Mouse (Mus musculus): ENCODE data around the gene Ndufs2. TPM values are rescaled to one million over a fixed set of nuclear protein-coding genes. Genes with fewer than 3 reads are reported as not detected.
A peak's percentile ranks its signal among the peaks of the same experiment; 100 is the strongest.

The Ndufs2 gene
- polyA plus RNA-seq, 1 experiment: 86.0 TPM

DNA sequence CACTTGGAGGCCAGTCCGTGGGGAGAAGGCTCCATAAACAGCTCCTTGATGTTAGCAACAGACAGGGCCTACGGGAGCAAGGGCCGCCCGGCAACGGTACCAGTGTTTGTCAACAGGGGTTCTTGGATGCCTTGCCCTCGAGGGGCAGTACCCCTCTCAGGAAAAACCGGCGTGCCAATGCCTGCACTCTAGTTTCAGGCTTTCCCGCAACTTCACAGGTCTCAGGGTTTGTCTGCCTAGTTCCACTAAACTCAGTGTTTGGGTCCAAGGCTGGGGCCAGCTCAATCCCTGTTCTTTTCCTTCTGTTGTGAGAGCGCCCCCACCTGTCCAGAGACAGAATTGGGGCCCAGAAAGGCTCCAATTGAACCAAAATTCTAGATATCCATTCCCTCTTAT, 30.3 kb upstream of the Ndufs2 start:
- Histone ChIP-seq H3K27ac (ENCODE audit: control insufficient read depth, insufficient read depth, low read depth, low read length) (peak overlapping the region; percentile 95), H3K36me3 (ENCODE audit: control insufficient read depth, insufficient read depth, low read length) (no peaks in the 10 kb centered on the region), H3K4me1 (ENCODE audit: control insufficient read depth, insufficient read depth, low read length) (peaks cover 28% of the 10 kb centered on the region), H3K27me3 (ENCODE audit: control insufficient read depth, insufficient read depth, low read length) (no peaks in the 10 kb centered on the region), H3K4me3 (ENCODE audit: control insufficient read depth, low read depth, low read length) (peak overlapping the region; percentile 96)
- TF ChIP-seq CTCF (IDR thresholded peaks at IDR 0.05; ENCODE audit: control insufficient read depth, insufficient read depth, insufficient replicate concordance, low read depth, low read length) (peak; percentile 48; the same call in 1 of the 2 replicates), POLR2A (IDR thresholded peaks at IDR 0.05; ENCODE audit: control insufficient read depth, low read depth, low read length) (no peak)

DNA sequence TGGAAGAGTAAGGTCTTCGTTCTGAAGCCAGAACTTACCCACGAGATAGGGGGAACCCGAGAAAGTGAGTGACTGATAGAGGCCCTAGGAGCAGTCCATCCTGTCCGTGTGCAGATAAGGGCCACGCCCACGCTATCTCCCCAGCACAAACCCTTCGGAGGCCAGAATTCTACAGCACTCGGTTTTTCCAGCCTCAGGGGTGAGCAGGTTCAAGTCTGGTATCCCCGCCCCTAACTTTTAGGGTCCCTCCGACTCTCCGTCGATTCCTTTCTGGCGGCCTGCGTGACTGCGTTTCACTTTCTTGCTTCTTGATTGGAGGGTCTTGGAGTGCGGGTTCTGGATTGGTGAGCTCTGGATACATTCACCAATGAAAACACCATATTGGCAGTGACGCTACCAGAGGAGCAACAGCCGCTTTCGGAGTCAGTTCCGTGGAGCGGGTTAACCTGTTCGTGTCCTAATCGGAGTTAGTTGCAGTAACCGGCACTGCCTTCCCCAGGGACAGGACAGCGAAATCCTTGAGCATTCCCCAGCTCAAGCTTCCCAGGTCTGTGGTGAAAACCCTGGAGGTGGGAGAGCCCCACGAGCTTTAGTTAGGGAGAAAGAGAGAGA, 29.8 kb upstream of the Ndufs2 start, which contains the start of gene Ppox:
TSS of gene Ppox (minus strand) at position 271 of the 612 bp plus-strand sequence.
- Histone ChIP-seq H3K4me1 (ENCODE audit: control insufficient read depth, insufficient read depth, low read length) (peaks cover 26% of the 10 kb centered on the region), H3K27ac (ENCODE audit: control insufficient read depth, insufficient read depth, low read depth, low read length) (peak within 1 kb of the TSS; percentile 95), H3K4me3 (ENCODE audit: control insufficient read depth, low read depth, low read length) (peak within 1 kb of the TSS; percentile 96), H3K36me3 (ENCODE audit: control insufficient read depth, insufficient read depth, low read length) (no peaks in the 10 kb centered on the region), H3K27me3 (ENCODE audit: control insufficient read depth, insufficient read depth, low read length) (no peaks in the 10 kb centered on the region)
- TF ChIP-seq POLR2A (IDR thresholded peaks at IDR 0.05; ENCODE audit: control insufficient read depth, low read depth, low read length) (0 out of 2 replicates have a peak, but pooled peaks have one; percentile 26), CTCF (IDR thresholded peaks at IDR 0.05; ENCODE audit: control insufficient read depth, insufficient read depth, insufficient replicate concordance, low read depth, low read length) (no peak)

DNA sequence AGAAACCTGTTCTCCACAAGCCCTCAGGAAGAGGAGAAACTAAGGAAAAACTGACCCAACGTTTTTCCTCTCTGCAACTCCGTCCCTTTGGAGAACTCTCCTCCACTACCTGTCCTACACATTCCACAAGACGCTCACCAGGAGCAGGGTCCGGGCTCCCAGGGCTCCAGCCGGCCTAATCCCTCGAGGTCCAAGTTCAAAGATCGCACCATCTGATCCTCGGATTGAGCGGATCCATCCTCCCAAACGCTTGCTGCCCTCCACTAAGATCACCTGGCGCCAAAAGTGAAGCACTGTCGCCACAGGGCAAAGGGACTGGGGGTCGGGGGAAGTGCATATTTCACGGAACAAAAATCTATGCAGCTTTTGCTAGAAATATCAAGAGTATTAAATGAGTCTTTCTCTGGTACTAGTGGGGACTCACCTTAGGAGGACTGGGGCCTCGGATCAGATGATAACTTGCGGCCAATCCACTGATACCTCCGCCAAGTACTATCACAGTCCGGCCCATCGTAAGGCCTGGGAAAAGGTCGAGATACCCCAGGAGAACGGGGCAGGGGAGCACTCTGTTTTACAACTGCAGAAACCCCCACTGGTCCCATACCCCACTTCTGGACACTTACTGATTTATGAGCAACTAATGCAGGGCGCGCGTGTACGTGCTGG, 29.2 kb upstream of the Ndufs2 start:
- no peaks in the 10 kb centered on the region for H3K27me3 ChIP-seq (ENCODE audit: control insufficient read depth, insufficient read depth, low read length)
- H3K27ac ChIP-seq (ENCODE audit: control insufficient read depth, insufficient read depth, low read depth, low read length): no peak overlapping the region; the same call in 1 of the 2 replicates
- no peaks in the 10 kb centered on the region for H3K36me3 ChIP-seq (ENCODE audit: control insufficient read depth, insufficient read depth, low read length)
- peak overlapping the region; percentile 96 for H3K4me3 ChIP-seq (ENCODE audit: control insufficient read depth, low read depth, low read length)
- peaks cover 25% of the 10 kb centered on the region for H3K4me1 ChIP-seq (ENCODE audit: control insufficient read depth, insufficient read depth, low read length)
- TF ChIP-seq CTCF (IDR thresholded peaks at IDR 0.05; ENCODE audit: control insufficient read depth, insufficient read depth, insufficient replicate concordance, low read depth, low read length) (no peak), POLR2A (IDR thresholded peaks at IDR 0.05; ENCODE audit: control insufficient read depth, low read depth, low read length) (no peak)

DNA sequence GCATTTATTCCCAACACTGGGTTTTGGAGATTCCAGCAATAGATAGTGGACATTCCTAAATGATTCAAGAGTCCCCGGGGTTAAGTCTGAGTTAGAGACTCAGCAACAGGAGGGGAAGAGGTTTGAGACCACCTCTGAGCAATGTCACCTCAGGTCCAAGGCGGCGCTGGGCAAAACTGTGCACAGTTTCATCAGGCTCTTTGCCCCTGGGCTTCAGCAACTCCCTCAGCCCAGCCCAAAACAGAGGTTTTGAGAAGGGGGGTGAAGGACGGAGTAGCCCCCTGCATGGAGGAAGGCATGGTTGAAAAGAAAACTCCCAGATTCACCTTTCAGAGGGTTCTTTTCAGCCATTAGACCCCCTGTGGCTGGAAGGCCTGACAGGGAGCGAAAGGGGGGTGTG, 28.5 kb upstream of the Ndufs2 start:
- H3K27ac ChIP-seq (ENCODE audit: control insufficient read depth, insufficient read depth, low read depth, low read length): no peak overlapping the region

DNA sequence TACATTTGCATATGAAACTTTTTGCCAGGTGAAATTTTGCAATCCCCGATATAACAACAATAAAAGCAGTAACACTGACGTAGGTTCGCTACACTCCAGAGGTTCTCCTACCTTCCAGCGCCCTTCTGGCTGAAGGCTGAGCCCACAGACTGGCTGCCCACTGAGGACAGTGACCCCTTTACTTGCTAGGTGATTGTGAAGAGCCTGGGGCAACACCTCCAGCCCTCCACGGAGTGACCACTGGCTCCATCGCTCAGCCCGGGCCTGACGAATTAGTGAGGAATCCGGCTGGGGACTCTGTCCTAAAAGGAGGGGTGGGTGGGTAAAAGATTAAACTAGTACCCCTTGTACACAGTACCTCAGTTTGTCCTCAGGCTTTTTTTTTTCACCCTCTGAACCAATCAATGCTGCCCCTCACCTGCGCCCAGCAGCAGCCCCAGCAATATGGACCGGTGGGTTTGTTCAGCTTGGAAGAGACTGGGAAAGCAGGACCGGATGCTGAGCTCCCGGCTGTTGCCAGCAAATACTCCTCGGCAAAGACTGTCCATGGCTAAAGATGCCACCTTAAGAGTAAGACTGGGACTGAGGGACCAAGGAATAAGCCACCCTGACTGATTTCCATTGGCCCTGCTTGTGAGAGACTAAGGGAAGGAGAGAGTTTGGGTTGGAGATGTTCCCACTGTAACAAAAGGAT, 28.0 kb upstream of the Ndufs2 start:
- no peak for TF ChIP-seq CTCF (IDR thresholded peaks at IDR 0.05; ENCODE audit: control insufficient read depth, insufficient read depth, insufficient replicate concordance, low read depth, low read length)
- no peak for TF ChIP-seq POLR2A (IDR thresholded peaks at IDR 0.05; ENCODE audit: control insufficient read depth, low read depth, low read length)
- Histone ChIP-seq H3K4me3 (ENCODE audit: control insufficient read depth, low read depth, low read length) (no peak overlapping the region), H3K36me3 (ENCODE audit: control insufficient read depth, insufficient read depth, low read length) (no peaks in the 10 kb centered on the region; the same call in 1 of the 2 replicates), H3K27ac (ENCODE audit: control insufficient read depth, insufficient read depth, low read depth, low read length) (no peak overlapping the region), H3K27me3 (ENCODE audit: control insufficient read depth, insufficient read depth, low read length) (no peaks in the 10 kb centered on the region), H3K4me1 (ENCODE audit: control insufficient read depth, insufficient read depth, low read length) (peaks cover 15% of the 10 kb centered on the region)

More for the DNA sequence above, 28.5 kb upstream of the Ndufs2 start:
- TF ChIP-seq POLR2A (IDR thresholded peaks at IDR 0.05; ENCODE audit: control insufficient read depth, low read depth, low read length): no peak
- no peak for TF ChIP-seq CTCF (IDR thresholded peaks at IDR 0.05; ENCODE audit: control insufficient read depth, insufficient read depth, insufficient replicate concordance, low read depth, low read length)
- H3K4me3 ChIP-seq (ENCODE audit: control insufficient read depth, low read depth, low read length): no peak overlapping the region; the same call in 1 of the 2 replicates
- H3K27me3 ChIP-seq (ENCODE audit: control insufficient read depth, insufficient read depth, low read length): no peaks in the 10 kb centered on the region
- H3K4me1 ChIP-seq (ENCODE audit: control insufficient read depth, insufficient read depth, low read length): peaks cover 19% of the 10 kb centered on the region
- no peaks in the 10 kb centered on the region for H3K36me3 ChIP-seq (ENCODE audit: control insufficient read depth, insufficient read depth, low read length)

DNA sequence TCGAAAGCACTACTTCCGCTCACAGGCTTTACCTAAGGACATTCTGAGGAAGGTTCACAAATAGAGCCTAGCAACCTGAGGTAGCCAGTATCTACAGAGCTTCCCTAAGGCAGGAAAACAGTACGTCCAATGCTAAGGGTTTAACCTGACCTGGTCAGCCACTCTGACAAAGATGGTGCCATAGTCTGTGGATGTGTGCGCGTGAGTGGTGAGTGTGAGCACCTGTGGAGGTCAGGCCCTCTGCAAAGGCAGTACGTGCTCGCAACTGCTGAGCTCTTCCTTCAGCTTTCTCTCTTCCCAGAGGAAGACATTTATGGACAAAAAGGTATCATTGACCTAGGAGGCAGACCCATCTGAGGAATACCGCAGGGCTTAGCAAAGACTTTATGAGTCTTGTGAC, 27.2 kb upstream of the Ndufs2 start:
- Histone ChIP-seq H3K27ac (ENCODE audit: control insufficient read depth, insufficient read depth, low read depth, low read length) (no peak overlapping the region), H3K4me1 (ENCODE audit: control insufficient read depth, insufficient read depth, low read length) (peaks cover 15% of the 10 kb centered on the region), H3K4me3 (ENCODE audit: control insufficient read depth, low read depth, low read length) (no peak overlapping the region), H3K27me3 (ENCODE audit: control insufficient read depth, insufficient read depth, low read length) (no peaks in the 10 kb centered on the region), H3K36me3 (ENCODE audit: control insufficient read depth, insufficient read depth, low read length) (peaks cover 2% of the 10 kb centered on the region)
- no peak for TF ChIP-seq POLR2A (IDR thresholded peaks at IDR 0.05; ENCODE audit: control insufficient read depth, low read depth, low read length)
- TF ChIP-seq CTCF (IDR thresholded peaks at IDR 0.05; ENCODE audit: control insufficient read depth, insufficient read depth, insufficient replicate concordance, low read depth, low read length): no peak

DNA sequence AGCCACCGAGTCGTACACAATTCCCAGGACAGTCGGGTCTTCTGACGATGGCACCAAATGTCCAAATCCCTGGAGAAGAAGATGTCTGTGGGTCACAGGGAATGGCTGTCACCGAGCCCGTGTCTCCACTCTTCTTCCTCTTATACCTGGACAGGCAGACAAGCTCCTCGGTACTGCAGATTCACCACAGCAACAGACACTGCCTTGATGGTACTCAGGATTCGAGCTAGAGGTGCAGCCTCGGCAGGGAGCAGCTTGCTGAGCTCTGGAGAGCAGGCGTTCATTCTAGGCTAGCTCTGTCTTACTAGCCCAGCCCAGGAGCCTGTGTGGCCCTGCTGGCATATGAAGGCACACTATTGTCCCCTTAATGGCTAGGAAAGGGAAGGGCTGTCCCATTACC, 26.5 kb upstream of the Ndufs2 start:
- Histone ChIP-seq H3K4me3 (ENCODE audit: control insufficient read depth, low read depth, low read length) (no peak overlapping the region), H3K27ac (ENCODE audit: control insufficient read depth, insufficient read depth, low read depth, low read length) (no peak overlapping the region), H3K27me3 (ENCODE audit: control insufficient read depth, insufficient read depth, low read length) (no peaks in the 10 kb centered on the region), H3K4me1 (ENCODE audit: control insufficient read depth, insufficient read depth, low read length) (peaks cover 15% of the 10 kb centered on the region), H3K36me3 (ENCODE audit: control insufficient read depth, insufficient read depth, low read length) (peaks cover 2% of the 10 kb centered on the region)
- no peak for TF ChIP-seq CTCF (IDR thresholded peaks at IDR 0.05; ENCODE audit: control insufficient read depth, insufficient read depth, insufficient replicate concordance, low read depth, low read length)
- TF ChIP-seq POLR2A (IDR thresholded peaks at IDR 0.05; ENCODE audit: control insufficient read depth, low read depth, low read length): no peak
